Mouse (Mus musculus) heart, embryonic 13.5 days (tissue): ENCODE results near the gene Atp2a2. TPM values are rescaled to one million over a fixed set of nuclear protein-coding genes. Genes with fewer than 3 reads are reported as not detected.
A peak's percentile ranks its signal among the peaks of the same experiment; 100 is the strongest.
"Not testable (repeated sequence)": the region's sequence is repeated elsewhere in the genome, so short reads cannot be mapped to it uniquely, and the experiment has no call there.

ENCODE experiments used
- ATAC-seq: fragments of 200-750 bp; cut with Nextera tagmentation; 2 replicates; pipeline ENCODE4 v1.8.0; 2017; ENCODE audit warnings: moderate TSS enrichment; ENCODE audit not compliant: insufficient number of reproducible peaks, low FRiP score, low TSS enrichment; ENCODE audit errors: extremely low read depth
- H3K27ac ChIP-seq: fragments of 300-500 bp; sonication (generic); replicated peaks from 2 replicates; pipeline ENCODE4 v1.5.1; 2015; ENCODE audit warnings: moderate library complexity, mild to moderate bottlenecking, inconsistent platforms
- H3K27me3 ChIP-seq: fragments of 300-500 bp; sonication (generic); replicated peaks from 2 replicates; pipeline ENCODE4 v1.6.1; 2015; ENCODE audit warnings: mild to moderate bottlenecking, inconsistent platforms
- H3K36me3 ChIP-seq: fragments of 300-500 bp; sonication (generic); 2 replicates; pipeline ENCODE4 v1.6.1; 2015; ENCODE audit warnings: mild to moderate bottlenecking, inconsistent platforms
- H3K4me1 ChIP-seq: fragments of 300-500 bp; sonication (generic); 2 replicates; pipeline ENCODE4 v1.6.1; 2015; ENCODE audit warnings: inconsistent platforms
- H3K4me2 ChIP-seq: fragments of 300-500 bp; sonication (generic); 2 replicates; pipeline ENCODE4 v1.6.1; 2015; ENCODE audit warnings: inconsistent platforms, mild to moderate bottlenecking, moderate library complexity
- H3K4me3 ChIP-seq: fragments of 300-500 bp; sonication (generic); 2 replicates; pipeline ENCODE4 v1.5.1; 2015; ENCODE audit warnings: moderate library complexity, mild to moderate bottlenecking, inconsistent platforms
- H3K9ac ChIP-seq: fragments of 300-500 bp; sonication (generic); 2 replicates; pipeline ENCODE4 v1.6.1; 2015; ENCODE audit warnings: inconsistent platforms, mild to moderate bottlenecking, moderate library complexity
- H3K9me3 ChIP-seq: fragments of 300-500 bp; sonication (generic); 2 replicates; pipeline ENCODE4 v1.6.1; 2016; ENCODE audit warnings: inconsistent platforms
- WGBS: fragments of 180-500 bp; shearing (Covaris S2); methylation state at CpG from one replicate; pipeline ENCODE4 v1.1.7; 2015; ENCODE audit warnings: mixed read lengths; 5-methylcytosine and 5-hydroxymethylcytosine counted together
- polyA plus RNA-seq: library from polyadenylated mRNA; unstranded; fragments of >200 nt; fragmentation: Nextera tagmentation; extraction: Ambion mirVana; gene quantifications from 2 replicates; pipeline ENCODE4 v1.2.1, GENCODE M21; 2015

The Atp2a2 gene
- polyA plus RNA-seq, 1 experiment from 2014 or later: 227 TPM

DNA sequence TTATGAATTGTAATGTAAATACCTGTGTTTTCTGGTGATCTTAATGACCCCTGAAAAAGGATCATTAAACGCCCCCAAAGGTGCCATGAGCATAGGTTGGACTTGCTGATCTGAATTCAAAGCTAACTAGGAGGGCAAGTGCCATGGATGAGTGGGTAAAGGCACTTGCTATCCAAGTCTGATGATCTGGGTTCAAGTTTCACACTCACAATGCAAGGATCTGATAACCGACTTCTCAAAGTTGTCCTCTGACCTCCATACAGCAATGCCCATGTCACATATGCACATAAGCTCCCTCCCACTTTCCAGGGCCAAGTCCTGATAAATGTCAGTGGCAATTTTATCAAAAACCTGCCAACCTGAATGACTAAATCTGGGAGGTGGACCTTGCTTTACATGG, 9.0 kb downstream of the Atp2a2 start:
- H3K27me3 ChIP-seq: no peaks in the 10 kb centered on the region
- WGBS: 85% methylated on average over 2 of the region's 2 CpGs
- H3K9ac ChIP-seq: no peak overlapping the region
- H3K27ac ChIP-seq: no peak overlapping the region
- peaks cover 94% of the 10 kb centered on the region for H3K36me3 ChIP-seq
- no peak for ATAC-seq
- peaks cover 43% of the 10 kb centered on the region for H3K4me1 ChIP-seq
- H3K4me2 ChIP-seq: no peak overlapping the region
- H3K9me3 ChIP-seq: no peaks in the 10 kb centered on the region
- H3K4me3 ChIP-seq: no peak overlapping the region

- Histone ChIP-seq H3K36me3 (peaks cover 96% of the 10 kb centered on the region), H3K27ac (no peak overlapping the region)
- 80% methylated on average over 10 of the region's 10 CpGs for WGBS
Observed at GRCm38 (mm10) chr5:122491385-122491784, 10.6 kb downstream of the Atp2a2 start.

GRCm38 (mm10) chr5:122490148-122490547, 11.9 kb downstream of the Atp2a2 start:
- Histone ChIP-seq H3K9ac (no peak overlapping the region), H3K27ac (no peak overlapping the region), H3K4me3 (no peak overlapping the region), H3K4me1 (peaks cover 17% of the 10 kb centered on the region), H3K4me2 (no peak overlapping the region), H3K36me3 (peaks cover 96% of the 10 kb centered on the region), H3K9me3 (no peaks in the 10 kb centered on the region), H3K27me3 (no peaks in the 10 kb centered on the region)
- no peak for ATAC-seq
- WGBS: 90% methylated on average over 2 of the region's 2 CpGs

More at GRCm38 (mm10) chr5:122491385-122491784, 10.6 kb downstream of the Atp2a2 start:
- Histone ChIP-seq H3K4me1 (peaks cover 29% of the 10 kb centered on the region), H3K9me3 (no peaks in the 10 kb centered on the region), H3K27me3 (no peaks in the 10 kb centered on the region), H3K4me3 (no peak overlapping the region), H3K4me2 (no peak overlapping the region), H3K9ac (no peak overlapping the region)
- no peak for ATAC-seq

GRCm38 (mm10) chr5:122487825-122488224, 14.2 kb downstream of the Atp2a2 start:
- H3K36me3 ChIP-seq: peaks cover 97% of the 10 kb centered on the region
- WGBS: 75% methylated on average over 6 of the region's 6 CpGs

DNA sequence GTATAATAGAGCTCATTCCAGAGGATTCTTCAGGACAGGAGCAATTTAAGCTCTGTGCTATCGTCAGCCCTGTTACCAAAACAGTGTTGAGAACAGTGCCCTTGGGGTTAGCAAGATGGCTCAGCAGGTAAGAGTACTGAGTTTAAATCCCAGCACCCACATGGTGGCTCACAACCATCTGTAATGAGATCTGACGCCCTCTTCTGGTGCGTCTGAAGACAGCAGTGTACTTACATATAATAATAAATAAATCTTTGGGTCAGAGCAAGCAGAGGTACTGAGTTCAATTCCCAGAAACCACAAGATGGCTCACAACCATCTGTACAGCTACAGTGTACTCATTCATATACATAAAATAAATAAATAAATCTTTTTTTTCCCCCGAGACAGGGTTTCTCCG, 15.8 kb downstream of the Atp2a2 start:
- H3K9ac ChIP-seq, H3K27me3 ChIP-seq, H3K4me3 ChIP-seq, H3K27ac ChIP-seq, H3K4me2 ChIP-seq, H3K9me3 ChIP-seq, ATAC-seq: not testable (repeated sequence)
- 68% methylated on average over 5 of the region's 5 CpGs for WGBS
- Histone ChIP-seq H3K4me1 (peaks cover 14% of the 10 kb centered on the region), H3K36me3 (peaks cover 98% of the 10 kb centered on the region)

More at GRCm38 (mm10) chr5:122487825-122488224, 14.2 kb downstream of the Atp2a2 start:
- Histone ChIP-seq H3K9ac (no peak overlapping the region), H3K27me3 (no peaks in the 10 kb centered on the region), H3K4me3 (no peak overlapping the region), H3K4me1 (peaks cover 5% of the 10 kb centered on the region), H3K9me3 (no peaks in the 10 kb centered on the region), H3K4me2 (no peak overlapping the region), H3K27ac (no peak overlapping the region)
- ATAC-seq: no peak

DNA sequence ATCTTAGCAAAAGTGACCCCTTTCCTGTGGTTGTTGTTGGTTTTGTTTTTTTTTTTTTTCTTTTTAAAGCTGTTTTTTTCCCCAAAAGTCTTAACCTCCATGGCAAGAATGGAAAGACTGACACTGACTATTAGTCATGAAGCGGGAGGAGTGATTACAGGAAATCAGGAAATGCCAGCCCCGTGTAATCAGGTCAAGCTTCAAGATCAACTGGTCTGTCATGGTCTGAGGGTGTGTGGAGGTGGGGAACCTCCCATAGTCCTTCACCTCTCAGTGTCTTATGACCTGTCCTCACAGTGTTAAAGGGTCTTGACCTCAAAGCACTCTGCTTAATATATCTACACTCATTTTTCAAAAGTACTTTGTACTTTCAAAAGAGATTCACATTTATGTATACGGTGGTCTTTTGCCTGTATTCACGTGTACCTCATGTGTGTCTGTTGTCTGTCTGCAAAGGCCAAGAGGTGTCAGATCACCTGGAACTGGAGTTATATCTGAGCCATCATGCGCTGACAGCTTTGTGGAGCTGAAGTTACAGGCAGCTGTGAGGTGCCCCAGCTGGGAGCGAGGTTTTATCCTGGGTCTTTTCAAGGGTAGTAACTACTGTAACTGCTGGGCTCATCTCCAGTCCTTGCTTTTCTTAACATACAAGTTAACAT, 19.2 kb downstream of the Atp2a2 start:
- peaks cover 18% of the 10 kb centered on the region for H3K4me1 ChIP-seq
- no peak for ATAC-seq
- no peaks in the 10 kb centered on the region for H3K9me3 ChIP-seq
- 63% methylated on average over 6 of the region's 6 CpGs for WGBS
- peaks cover 93% of the 10 kb centered on the region for H3K36me3 ChIP-seq
- no peak overlapping the region for H3K4me2 ChIP-seq
- H3K27me3 ChIP-seq: no peaks in the 10 kb centered on the region
- H3K27ac ChIP-seq: peak overlapping the region; percentile 29
- no peak overlapping the region for H3K4me3 ChIP-seq
- H3K9ac ChIP-seq: no peak overlapping the region

GRCm38 (mm10) chr5:122481844-122482243, 20.2 kb downstream of the Atp2a2 start:
- Histone ChIP-seq H3K4me1 (peaks cover 22% of the 10 kb centered on the region), H3K9ac (no peak overlapping the region), H3K9me3 (no peaks in the 10 kb centered on the region), H3K4me3 (no peak overlapping the region), H3K27ac (peak overlapping the region; percentile 48; the same call in 1 of the 2 replicates), H3K27me3 (no peaks in the 10 kb centered on the region), H3K36me3 (peaks cover 94% of the 10 kb centered on the region), H3K4me2 (no peak overlapping the region)
- 77% methylated on average over 5 of the region's 5 CpGs for WGBS
- no peak for ATAC-seq

DNA sequence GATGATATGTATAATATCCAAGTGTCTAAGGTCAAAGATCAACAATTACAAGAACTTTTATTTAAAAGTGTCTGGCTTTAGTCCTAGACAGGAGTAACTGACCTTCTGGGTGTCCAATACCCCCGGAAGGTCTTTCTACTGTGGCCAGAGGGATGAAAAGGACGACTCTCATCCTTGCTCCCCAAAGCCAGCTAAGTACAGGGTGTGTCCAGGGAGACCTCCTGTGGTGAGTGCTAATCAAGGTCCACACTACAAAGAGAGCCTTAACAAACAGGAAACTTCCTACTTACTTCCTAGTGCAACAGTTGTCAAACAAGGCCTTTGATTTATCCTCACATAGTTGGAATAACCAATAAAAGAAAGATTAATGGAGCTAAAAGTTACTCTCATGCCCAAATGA, 22.9 kb downstream of the Atp2a2 start:
- no peak overlapping the region for H3K4me3 ChIP-seq
- H3K4me2 ChIP-seq: no peak overlapping the region
- 61% methylated on average over 2 of the region's 2 CpGs for WGBS
- peaks cover 42% of the 10 kb centered on the region for H3K4me1 ChIP-seq
- H3K9ac ChIP-seq: no peak overlapping the region
- H3K27ac ChIP-seq: no peak overlapping the region
- H3K36me3 ChIP-seq: peaks cover 94% of the 10 kb centered on the region
- ATAC-seq: no peak
- no peaks in the 10 kb centered on the region for H3K9me3 ChIP-seq
- H3K27me3 ChIP-seq: no peaks in the 10 kb centered on the region

DNA sequence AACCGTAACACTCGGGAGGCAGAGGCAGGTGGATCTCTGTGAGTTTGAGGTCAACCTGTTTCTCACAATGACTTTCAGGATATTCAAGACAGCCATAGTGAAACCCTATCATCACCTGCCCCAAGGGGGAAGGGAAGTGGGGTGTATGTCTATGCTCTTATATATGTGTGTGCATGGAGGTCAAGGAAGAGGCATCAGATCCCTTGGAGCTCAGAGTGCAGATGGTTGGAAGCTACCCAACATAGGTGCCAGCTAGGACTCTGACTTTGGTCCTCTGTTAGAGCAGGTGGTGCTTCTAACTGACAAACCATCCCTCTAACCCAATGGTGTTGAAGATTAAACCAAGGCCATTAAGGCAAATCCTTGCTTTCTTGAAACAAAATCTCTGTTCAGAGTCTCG, 24.5 kb downstream of the Atp2a2 start:
- Histone ChIP-seq H3K4me2 (no peak overlapping the region), H3K9ac (no peak overlapping the region), H3K9me3 (no peaks in the 10 kb centered on the region), H3K27ac (no peak overlapping the region), H3K4me3 (no peak overlapping the region), H3K36me3 (peaks cover 94% of the 10 kb centered on the region), H3K27me3 (no peaks in the 10 kb centered on the region), H3K4me1 (peaks cover 50% of the 10 kb centered on the region)
- no peak for ATAC-seq
- 81% methylated on average over 3 of the region's 3 CpGs for WGBS

GRCm38 (mm10) chr5:122476078-122476477, 25.9 kb downstream of the Atp2a2 start:
- H3K9ac ChIP-seq: no peak overlapping the region
- H3K9me3 ChIP-seq: no peaks in the 10 kb centered on the region
- peaks cover 50% of the 10 kb centered on the region for H3K4me1 ChIP-seq
- WGBS: 37% methylated on average over 3 of the region's 3 CpGs
- peaks cover 96% of the 10 kb centered on the region for H3K36me3 ChIP-seq
- no peaks in the 10 kb centered on the region for H3K27me3 ChIP-seq
- no peak overlapping the region for H3K27ac ChIP-seq
- H3K4me3 ChIP-seq: no peak overlapping the region
- ATAC-seq: no peak
- H3K4me2 ChIP-seq: no peak overlapping the region

DNA sequence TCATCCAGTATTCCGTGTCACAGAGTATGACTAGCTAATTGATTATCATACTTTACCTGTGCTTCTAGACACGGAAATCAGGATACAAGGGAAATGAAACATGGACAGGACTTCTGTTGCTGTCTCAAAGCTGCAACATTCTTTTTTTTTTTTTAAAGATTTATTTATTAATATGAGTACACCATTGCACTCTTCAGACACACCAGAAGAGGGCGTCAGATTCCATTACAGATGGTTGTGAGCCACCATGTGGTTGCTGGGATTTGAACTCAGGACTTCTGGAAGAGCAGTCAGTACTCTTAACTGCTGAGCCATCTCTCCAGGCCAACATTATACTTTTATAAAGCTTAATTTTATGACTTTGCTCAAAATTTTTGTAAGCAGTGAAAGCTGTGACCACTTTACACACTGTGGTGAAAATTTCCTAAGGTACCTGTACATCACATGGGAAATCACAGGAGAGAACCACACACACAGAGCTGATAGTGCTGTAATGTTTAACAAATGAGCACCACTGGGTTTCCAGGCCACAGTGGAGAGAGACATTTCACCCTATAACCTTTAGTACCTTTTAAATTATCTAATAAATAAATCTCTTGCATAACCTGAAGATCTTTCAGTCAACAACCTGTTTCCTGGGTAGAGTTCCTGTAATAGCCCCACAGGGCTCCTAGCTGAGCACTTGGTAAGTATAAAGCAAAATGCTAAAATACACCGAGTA, 27.2 kb downstream of the Atp2a2 start:
- Histone ChIP-seq H3K4me3 (no peak overlapping the region), H3K4me1 (peaks cover 59% of the 10 kb centered on the region), H3K4me2 (no peak overlapping the region), H3K27ac (0 out of 2 replicates have a peak overlapping the region, but pooled peaks have one; percentile 3), H3K36me3 (peaks cover 96% of the 10 kb centered on the region), H3K9ac (no peak overlapping the region), H3K27me3 (no peaks in the 10 kb centered on the region), H3K9me3 (no peaks in the 10 kb centered on the region)
- 78% methylated on average over 4 of the region's 4 CpGs for WGBS
- no peak for ATAC-seq

DNA sequence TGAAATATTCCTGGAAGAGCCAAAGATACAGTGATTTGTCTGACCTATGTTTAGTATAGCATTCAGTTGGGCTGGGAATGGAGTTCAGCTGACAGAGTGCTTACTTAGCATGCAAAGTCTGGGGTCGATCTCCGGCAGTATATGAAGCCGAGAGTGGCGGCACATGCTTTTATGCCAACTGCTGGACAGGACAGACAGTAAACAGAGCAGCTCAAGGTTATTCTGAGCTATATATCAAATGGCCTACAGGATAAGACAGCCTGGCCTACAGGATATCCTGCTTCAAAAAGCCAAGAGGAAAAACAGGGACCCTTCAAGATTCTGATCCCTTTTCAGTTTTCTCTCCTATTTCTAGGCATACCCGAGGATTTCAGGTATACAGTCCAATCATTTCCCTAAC, 30.4 kb downstream of the Atp2a2 start:
- no peak for ATAC-seq
- H3K9ac ChIP-seq: no peak overlapping the region
- H3K4me1 ChIP-seq: peaks cover 61% of the 10 kb centered on the region
- H3K9me3 ChIP-seq: no peaks in the 10 kb centered on the region
- H3K4me2 ChIP-seq: no peak overlapping the region
- peaks cover 100% of the 10 kb centered on the region for H3K36me3 ChIP-seq
- H3K27ac ChIP-seq: peak overlapping the region; percentile 52
- 37% methylated on average over 5 of the region's 5 CpGs for WGBS
- H3K27me3 ChIP-seq: no peaks in the 10 kb centered on the region
- no peak overlapping the region for H3K4me3 ChIP-seq
